Mouse (Mus musculus): ENCODE results near the gene Olfr33.

Olfr33 gene

DNA sequence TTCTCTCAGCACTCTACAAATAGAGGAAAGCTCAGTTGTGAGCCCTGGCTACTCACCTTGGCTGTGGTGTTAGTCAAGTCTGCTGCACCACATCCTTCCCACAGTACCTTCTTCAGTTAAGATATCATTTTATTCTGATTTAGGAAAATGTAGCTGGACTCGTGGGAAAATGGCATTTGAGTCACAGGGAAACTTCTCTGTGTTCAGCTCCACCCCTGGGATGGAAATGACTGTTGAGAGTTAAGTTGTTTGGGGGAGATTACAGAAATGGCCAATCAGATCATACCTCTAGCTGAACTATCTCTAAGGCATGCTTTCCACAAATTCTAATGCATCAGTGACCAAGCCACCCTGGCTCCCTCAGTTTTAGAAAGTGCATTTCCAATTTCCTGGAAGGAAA lies at the start of gene Olfr33:
Gene Olfr33 (minus strand): TSS at position 101 of the 400 bp plus-strand sequence.
- DNase-seq, result no peak

DNA sequence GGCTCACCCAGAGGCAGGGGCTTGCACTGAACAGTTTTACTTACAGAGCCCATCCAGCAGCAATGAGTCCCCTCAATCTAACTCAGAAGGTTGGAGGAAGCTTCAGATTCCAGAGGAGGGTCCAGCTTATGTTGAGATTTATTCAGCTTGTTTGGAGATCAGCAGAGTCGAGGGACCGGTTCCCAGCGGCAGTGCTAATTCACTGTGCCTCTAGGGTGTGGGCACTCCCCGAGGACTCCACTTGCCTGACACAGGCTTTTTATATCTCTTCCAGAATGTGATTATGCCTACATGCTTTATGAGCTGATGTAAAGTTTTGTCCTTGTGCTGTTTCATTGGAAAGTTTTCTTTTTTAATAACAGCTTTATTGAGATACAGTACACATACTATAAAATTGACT lies 40.4 kb upstream of the Olfr33 start, which contains the start of the genes Olfr560 and Olfr78:
Gene Olfr560 (minus strand): TSS at position 101 of the 400 bp plus-strand sequence.
Gene Olfr78 (minus strand): TSS at position 206 of the 400 bp plus-strand sequence.
- no peak for DNase-seq

DNA sequence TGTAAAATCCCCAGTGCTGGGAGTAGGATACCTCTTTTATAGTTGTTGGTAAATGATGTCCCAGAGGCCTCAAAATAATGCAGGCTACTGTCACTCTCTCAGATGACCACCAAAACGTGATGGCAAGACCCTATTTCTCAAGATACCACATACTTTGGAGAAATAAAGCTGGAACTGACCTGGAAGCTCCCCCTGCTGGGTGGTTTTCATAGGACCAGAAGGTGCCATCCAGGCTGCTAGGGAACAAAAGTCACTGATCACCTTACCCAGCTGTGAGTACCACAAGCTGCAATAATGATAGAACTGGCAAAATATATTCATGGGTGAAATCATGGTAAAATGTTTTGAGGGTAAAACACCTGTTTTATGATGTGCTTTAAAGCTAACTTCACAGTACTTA lies 33.2 kb upstream of the Olfr33 start:
- no peak for DNase-seq

DNA sequence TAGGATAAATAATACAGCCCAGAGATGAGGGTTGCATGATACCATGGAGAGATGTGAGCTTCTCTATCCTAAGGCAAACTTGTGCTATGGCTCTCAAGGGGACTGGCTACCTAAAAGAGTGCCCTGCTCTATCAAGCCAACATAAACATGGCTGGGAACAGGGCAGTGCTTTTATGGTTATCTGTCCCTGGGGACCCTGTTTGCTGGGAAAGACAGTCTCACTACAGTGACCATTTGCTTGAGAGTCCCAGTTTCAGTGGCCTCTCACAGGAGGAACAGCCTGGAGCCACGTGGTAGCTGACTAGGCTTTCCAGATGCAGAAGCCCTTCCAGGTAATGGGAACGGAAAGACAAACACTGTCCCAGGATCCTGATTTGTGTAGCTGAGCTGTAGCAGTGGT lies 18.8 kb upstream of the Olfr33 start:
- DNase-seq, result no peak

DNA sequence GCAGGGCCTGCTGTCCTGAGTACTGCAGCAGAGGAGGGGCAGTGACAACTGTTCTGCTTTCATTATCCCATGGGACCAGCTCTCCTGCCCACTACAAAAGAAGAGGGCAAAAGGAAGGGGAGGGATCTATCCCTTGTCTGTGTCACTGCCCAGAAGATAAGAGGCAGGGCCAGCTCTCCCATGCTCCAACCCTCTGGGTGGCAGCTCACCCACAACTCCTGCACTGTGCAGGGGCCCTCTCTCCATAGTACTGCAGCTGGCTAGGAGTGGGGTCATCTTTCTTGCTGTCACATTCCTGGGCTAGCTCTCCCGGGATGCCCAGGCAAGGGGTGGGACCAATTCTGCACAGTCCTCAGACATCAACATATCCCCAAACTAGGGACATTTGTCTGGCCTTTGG lies 14.9 kb upstream of the Olfr33 start:
- no peak for DNase-seq

- DNase-seq, result no peak
These were observed 8.5 kb upstream of the Olfr33 start, which contains the start of gene Olfr559 for GRCm38 (mm10) chr7:102727391-102727790. TSS of gene Olfr559 (minus strand) at chr7:102727491.

GRCm38 (mm10) chr7:102701915-102702314 lies 17.0 kb downstream of the Olfr33 start, which contains the start of gene Olfr558:
TSS of gene Olfr558 (plus strand) at chr7:102702215.
- no peak for DNase-seq

GRCm38 (mm10) chr7:102698461-102698860 lies 20.4 kb downstream of the Olfr33 start:
- no peak for DNase-seq

GRCm38 (mm10) chr7:102695358-102696125 lies 23.3 kb downstream of the Olfr33 start, which contains the start of gene Olfr557:
TSS of gene Olfr557 (plus strand) at chr7:102695910.
- DNase-seq, result no peak

- DNase-seq, result peak; percentile 86
These were observed 31.8 kb downstream of the Olfr33 start, which contains the start of gene Trim68 for GRCm38 (mm10) chr7:102686944-102687501. TSS of gene Trim68 (minus strand) at chr7:102687327.

GRCm38 (mm10) chr7:102681916-102682315 lies 37.0 kb downstream of the Olfr33 start:
- DNase-seq, result no peak

DNA sequence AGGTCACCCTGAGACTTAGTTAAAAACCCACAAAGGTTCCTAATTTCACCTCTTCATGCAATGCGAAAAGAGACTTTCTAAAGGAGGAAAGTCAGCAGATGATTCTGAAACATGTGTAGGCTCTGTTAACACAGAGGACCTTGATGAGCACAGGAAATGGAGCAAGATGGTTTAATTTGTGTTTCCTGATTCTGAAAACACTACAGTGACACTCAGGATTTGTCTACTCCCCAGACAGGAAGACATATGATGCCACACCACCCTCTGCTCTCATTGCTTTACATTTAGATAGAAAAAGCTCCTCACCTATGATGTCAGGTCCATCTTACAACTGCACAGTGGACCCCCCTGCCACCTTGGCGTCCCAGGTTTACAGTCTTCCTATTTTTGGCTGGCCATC lies 42.6 kb downstream of the Olfr33 start:
- no peak for DNase-seq

DNA sequence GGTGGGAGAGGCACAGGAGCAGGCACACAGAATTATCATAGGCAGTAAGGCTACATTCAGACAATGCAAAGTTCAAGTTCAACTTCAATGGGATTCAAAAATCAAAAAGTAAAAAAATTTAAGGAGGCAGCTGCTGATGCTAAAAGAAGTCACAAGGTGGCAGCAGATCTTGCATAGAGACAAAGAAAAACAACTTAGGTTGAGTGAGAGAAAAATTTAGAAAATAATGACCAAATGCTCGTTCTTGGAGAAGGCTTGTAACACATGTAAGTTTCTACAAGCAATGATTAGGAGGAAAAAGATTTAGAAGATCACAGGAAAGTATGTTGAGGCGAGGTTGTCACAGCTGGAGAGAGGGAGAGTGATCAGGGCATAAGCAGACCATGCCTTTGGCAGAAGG lies 53.5 kb downstream of the Olfr33 start:
- no peak for DNase-seq

DNA sequence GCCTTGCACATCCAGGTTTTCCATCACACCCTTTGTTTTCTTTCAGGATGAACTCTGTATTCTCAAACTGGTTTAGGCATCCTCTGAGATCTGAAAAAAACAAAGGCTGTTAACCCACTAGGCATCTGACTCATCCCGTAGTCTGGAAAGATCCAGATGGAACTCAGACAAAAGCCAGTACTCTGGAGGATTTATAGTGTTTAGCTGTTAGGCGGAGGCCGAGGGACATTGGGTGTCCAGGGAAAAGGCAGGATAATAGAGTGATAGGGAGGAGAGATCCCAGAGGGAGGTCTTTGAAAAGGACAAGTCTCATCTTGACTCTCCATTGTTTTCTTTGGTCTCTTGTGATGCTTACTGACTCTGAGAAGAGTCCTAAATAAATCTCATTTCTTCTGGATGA lies 54.3 kb downstream of the Olfr33 start, which contains the start of gene Olfr556:
Gene Olfr556 (plus strand): TSS at position 301 of the 400 bp plus-strand sequence.
- DNase-seq, result no peak
